Mouse (Mus musculus) G1E (cell line): ENCODE measurements around the gene Reln. TPM values are rescaled to one million over a fixed set of nuclear protein-coding genes. Genes with fewer than 3 reads are reported as not detected.
A peak's percentile ranks its signal among the peaks of the same experiment; 100 is the strongest.

Experiments
- ATAC-seq: 2 replicates; pipeline ENCODE4 v1.8.0; 2016; ENCODE audit warnings: mild to moderate bottlenecking; ENCODE audit not compliant: insufficient number of reproducible peaks, poor library complexity, low FRiP score, severe bottlenecking; ENCODE audit errors: extremely low read depth
- DNase-seq: peaks from one replicate; pipeline ENCODE4 v3.0.0; 2012; ENCODE audit warnings: low spot score
- H3K27me3 ChIP-seq: 2 replicates; pipeline ENCODE4 v1.6.1; 2012; ENCODE audit warnings: mild to moderate bottlenecking, low read length, inconsistent platforms; ENCODE audit not compliant: insufficient read depth
- H3K36me3 ChIP-seq: replicated peaks from 2 replicates; pipeline ENCODE3; 2012; ENCODE audit warnings: mild to moderate bottlenecking, inconsistent platforms
- H3K4me1 ChIP-seq: 2 replicates; pipeline ENCODE4 v1.6.1; 2012; ENCODE audit warnings: low read depth, low read length, inconsistent platforms, mixed read lengths; ENCODE audit not compliant: insufficient read depth
- H3K4me3 ChIP-seq: 2 replicates; pipeline ENCODE4 v1.5.1; 2012; ENCODE audit warnings: low read depth, mild to moderate bottlenecking, inconsistent platforms, low read length, moderate library complexity, mixed read lengths
- H3K9me3 ChIP-seq: replicated peaks from 2 replicates; pipeline ENCODE4 v1.6.1; 2012; ENCODE audit warnings: inconsistent platforms
- CTCF ChIP-seq: IDR thresholded peaks from 2 replicates; pipeline ENCODE4 v1.5.1; 2012; ENCODE audit warnings: low read depth, low read length, inconsistent platforms, mixed read lengths
- GATA1 ChIP-seq: IDR thresholded peaks from 2 replicates; pipeline ENCODE4 v1.6.1; 2012; ENCODE audit warnings: borderline replicate concordance, low read length, inconsistent platforms, mixed read lengths
- GATA2 ChIP-seq: IDR thresholded peaks from 2 replicates; pipeline ENCODE4 v1.6.1; 2012; ENCODE audit warnings: low read depth, low read length, inconsistent platforms, borderline replicate concordance
- POLR2AphosphoS5 ChIP-seq: IDR thresholded peaks from 2 replicates; pipeline ENCODE4 v1.6.1; 2012; ENCODE audit warnings: low read depth, low read length, inconsistent platforms; ENCODE audit not compliant: insufficient replicate concordance
- TAL1 ChIP-seq: conservative IDR thresholded peaks from 2 replicates; pipeline ENCODE4 v1.6.1; 2012; ENCODE audit warnings: low read depth, low read length, inconsistent platforms, mixed read lengths
- polyA plus RNA-seq: library from polyadenylated mRNA; stranded (reverse); fragments of >175 nt; gene quantifications from 2 replicates; pipeline ENCODE4 v1.2.3, GENCODE M21; 2012
- total RNA-seq, 2 experiments: library from RNA; stranded (forward) in 1 of 2; stranded (reverse) in 1 of 2; fragments of 200-1000 nt in 1 of 2; fragments of >200 nt in 1 of 2; fragmentation: Nextera tagmentation in 1 of 2; gene quantifications; 2 replicates each; pipeline ENCODE4 v1.2.3; 2014 to 2017

The Reln gene
- total and polyA plus RNA-seq, 3 experiments: 0.04 to 42.8 (median 1.1) TPM

GRCm38 (mm10) chr5:22003858-22004257 lies 340.6 kb downstream of the Reln start:
- ATAC-seq: no peak
- no peak for DNase-seq
- H3K36me3 ChIP-seq: no peaks in the 10 kb centered on the region
- H3K4me1 ChIP-seq: no peaks in the 10 kb centered on the region
- H3K9me3 ChIP-seq: no peaks in the 10 kb centered on the region
- 0 out of 2 replicates have a peak, but pooled peaks cover 2% of the 10 kb centered on the region for H3K27me3 ChIP-seq
- TF ChIP-seq TAL1: no peak
- TF ChIP-seq GATA1: no peak
- no peak for TF ChIP-seq CTCF
- TF ChIP-seq POLR2AphosphoS5: no peak
- TF ChIP-seq GATA2: no peak
- no peak overlapping the region for H3K4me3 ChIP-seq

- no peaks in the 10 kb centered on the region for H3K27me3 ChIP-seq
- DNase-seq (no peak), ATAC-seq (no peak)
- H3K4me3 ChIP-seq: no peak overlapping the region
- TF ChIP-seq GATA2: no peak
- no peak for TF ChIP-seq CTCF
- TF ChIP-seq TAL1: no peak
- no peak for TF ChIP-seq POLR2AphosphoS5
- TF ChIP-seq GATA1: no peak
- peaks cover 4% of the 10 kb centered on the region for H3K9me3 ChIP-seq
- H3K4me1 ChIP-seq: no peaks in the 10 kb centered on the region
- no peaks in the 10 kb centered on the region for H3K36me3 ChIP-seq
Observed at GRCm38 (mm10) chr5:21987711-21988110, 356.8 kb downstream of the Reln start.

GRCm38 (mm10) chr5:21986311-21986710 lies 358.2 kb downstream of the Reln start:
- ATAC-seq: no peak
- H3K36me3 ChIP-seq: no peaks in the 10 kb centered on the region
- H3K4me3 ChIP-seq: no peak overlapping the region
- DNase-seq: no peak
- H3K4me1 ChIP-seq: no peaks in the 10 kb centered on the region
- TF ChIP-seq GATA2 (no peak), CTCF (peak; percentile 70), TAL1 (no peak), POLR2AphosphoS5 (no peak)
- 0 out of 2 replicates have a peak, but pooled peaks cover 2% of the 10 kb centered on the region for H3K27me3 ChIP-seq
- peaks cover 4% of the 10 kb centered on the region for H3K9me3 ChIP-seq

GRCm38 (mm10) chr5:21983021-21983667 lies 361.4 kb downstream of the Reln start:
- Histone ChIP-seq H3K36me3 (no peaks in the 10 kb centered on the region), H3K27me3 (0 out of 2 replicates have a peak, but pooled peaks cover 2% of the 10 kb centered on the region), H3K4me1 (no peaks in the 10 kb centered on the region), H3K4me3 (no peak overlapping the region), H3K9me3 (no peaks in the 10 kb centered on the region)
- no peak for TF ChIP-seq TAL1
- no peak for TF ChIP-seq CTCF
- TF ChIP-seq GATA2: no peak
- TF ChIP-seq POLR2AphosphoS5: no peak
- TF ChIP-seq GATA1: no peak
- DNase-seq (no peak), ATAC-seq (no peak)

GRCm38 (mm10) chr5:21981216-21981615 lies 363.3 kb downstream of the Reln start:
- ATAC-seq (no peak), DNase-seq (no peak)
- H3K36me3 ChIP-seq: no peaks in the 10 kb centered on the region
- no peaks in the 10 kb centered on the region for H3K4me1 ChIP-seq
- no peak overlapping the region for H3K4me3 ChIP-seq
- no peaks in the 10 kb centered on the region for H3K9me3 ChIP-seq
- 0 out of 2 replicates have a peak, but pooled peaks cover 2% of the 10 kb centered on the region for H3K27me3 ChIP-seq
- TF ChIP-seq CTCF (no peak), POLR2AphosphoS5 (no peak), TAL1 (no peak), GATA1 (no peak)

- DNase-seq (no peak), ATAC-seq (no peak)
- H3K9me3 ChIP-seq: no peaks in the 10 kb centered on the region
- no peaks in the 10 kb centered on the region for H3K36me3 ChIP-seq
- no peak overlapping the region for H3K4me3 ChIP-seq
- TF ChIP-seq CTCF: no peak
- no peak for TF ChIP-seq TAL1
- no peak for TF ChIP-seq GATA2
- TF ChIP-seq GATA1: no peak
- no peak for TF ChIP-seq POLR2AphosphoS5
- no peaks in the 10 kb centered on the region for H3K4me1 ChIP-seq
- H3K27me3 ChIP-seq: 0 out of 2 replicates have a peak, but pooled peaks cover 2% of the 10 kb centered on the region
Observed at GRCm38 (mm10) chr5:21980544-21980943, 364.0 kb downstream of the Reln start.
